Mouse (Mus musculus) liver, embryonic 14.5 days (tissue): ENCODE data around the gene Arhgap10. TPM values are rescaled to one million over a fixed set of nuclear protein-coding genes. Genes with fewer than 3 reads are reported as not detected.
"Not testable (repeated sequence)": the region's sequence is repeated elsewhere in the genome, so short reads cannot be mapped to it uniquely, and the experiment has no call there.

Source experiments
- ATAC-seq: fragments of 200-750 bp; cut with Nextera tagmentation; 2 replicates; pipeline ENCODE4 v1.8.0; 2017; ENCODE audit warnings: moderate number of reproducible peaks, mild to moderate bottlenecking, moderate library complexity; ENCODE audit not compliant: insufficient read depth
- DNase-seq, 3 experiments: peaks; one replicate each; pipeline ENCODE4 v3.0.0-alpha.2; 2012 to 2013; ENCODE audit warnings: low read depth in 3 of 3, low spot score in 3 of 3
- H3K27ac ChIP-seq: fragments of 300-500 bp; sonication (generic); 2 replicates; pipeline ENCODE4 v1.5.1; 2014; ENCODE audit warnings: moderate library complexity, mild to moderate bottlenecking, control low read depth, inconsistent platforms
- H3K27me3 ChIP-seq: fragments of 300-500 bp; sonication (generic); 2 replicates; pipeline ENCODE4 v1.6.1; 2014; ENCODE audit warnings: mild to moderate bottlenecking, low read length, moderate library complexity; ENCODE audit not compliant: control insufficient read depth, insufficient read depth
- H3K36me3 ChIP-seq: fragments of 300-500 bp; sonication (generic); replicated peaks from 2 replicates; pipeline ENCODE4 v1.6.1; 2014; ENCODE audit warnings: low read depth; ENCODE audit not compliant: control insufficient read depth, insufficient read depth
- H3K4me1 ChIP-seq, 2 experiments: fragments of 200-500 bp in 1 of 2; fragments of 300-500 bp in 1 of 2; sonication (generic) in 1 of 2; replicated peaks; 2 replicates each; pipeline ENCODE4 v1.6.1; 2012 to 2014; ENCODE audit warnings: antibody characterized with exemption in 1 of 2, inconsistent platforms in 1 of 2, low read length in 1 of 2; ENCODE audit not compliant: control insufficient read depth in 2 of 2, insufficient read depth in 2 of 2
- H3K4me2 ChIP-seq: fragments of 300-500 bp; sonication (generic); 2 replicates; pipeline ENCODE4 v1.6.1; 2014; ENCODE audit warnings: low read depth, mild to moderate bottlenecking, control low read depth, moderate library complexity
- H3K4me3 ChIP-seq, 2 experiments: fragments of 200-500 bp in 1 of 2; fragments of 300-500 bp in 1 of 2; sonication (generic) in 1 of 2; 2 replicates each; pipeline ENCODE4 v1.5.1; 2012 to 2014; ENCODE audit warnings: low read depth in 2 of 2, low read length in 2 of 2, mild to moderate bottlenecking in 2 of 2, control low read depth in 1 of 2, inconsistent platforms in 1 of 2, moderate library complexity in 1 of 2; ENCODE audit not compliant: insufficient read depth in 1 of 2
- H3K9ac ChIP-seq: fragments of 300-500 bp; sonication (generic); replicated peaks from 2 replicates; pipeline ENCODE4 v1.6.1; 2014; ENCODE audit warnings: mild to moderate bottlenecking, control low read depth, moderate library complexity
- H3K9me3 ChIP-seq: fragments of 300-500 bp; sonication (generic); 2 replicates; pipeline ENCODE4 v1.6.1; 2016; ENCODE audit warnings: low read length, mixed read lengths; ENCODE audit not compliant: control insufficient read depth
- CTCF ChIP-seq: IDR thresholded peaks from 2 replicates; pipeline ENCODE4 v1.5.1; 2016; ENCODE audit warnings: antibody characterized with exemption, low read depth, control low read depth
- EP300 ChIP-seq: IDR thresholded peaks from 2 replicates; pipeline ENCODE4 v1.6.1; 2016; ENCODE audit warnings: antibody characterized with exemption, low read depth
- WGBS: fragments of 180-500 bp; shearing (Covaris S2); extraction: QIAGEN DNeasy Blood & Tissue Kit; methylation state at CpG from one replicate; pipeline ENCODE4 v1.1.7; 2014; ENCODE audit not compliant: insufficient replicate concordance; 5-methylcytosine and 5-hydroxymethylcytosine counted together
- polyA plus RNA-seq, 2 experiments: library from polyadenylated mRNA; depleted of rRNA in 1 of 2; stranded (reverse) in 1 of 2; unstranded in 1 of 2; fragments of >200 nt; fragmentation: Nextera tagmentation in 1 of 2; extraction: Ambion mirVana in 1 of 2; gene quantifications; 2 replicates each; pipeline versions ENCODE4 v1.2.1 to v1.2.3; 2012 to 2014

Gene Arhgap10
- polyA plus RNA-seq, 2 experiments, result 4.6 TPM

DNA sequence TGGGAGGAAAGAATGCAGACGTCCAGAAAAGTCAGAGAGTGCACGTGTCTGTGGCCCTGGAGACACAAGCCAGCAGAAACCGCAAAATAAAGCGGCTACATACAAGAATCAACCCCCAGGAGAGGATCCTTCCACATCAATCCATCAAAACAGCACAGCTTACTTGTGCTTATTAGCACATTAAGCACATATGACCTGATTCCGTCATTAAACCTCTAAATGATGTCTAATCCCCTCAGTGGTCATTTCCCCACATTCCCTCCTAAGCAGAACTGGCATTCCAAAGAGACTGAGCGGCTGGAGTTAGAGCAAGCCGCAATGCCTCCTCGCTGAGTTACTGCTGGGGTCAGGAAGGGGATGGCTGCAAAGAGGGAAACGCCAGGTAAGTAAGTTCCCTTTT is 187.4 kb downstream of the Arhgap10 start:
- Histone ChIP-seq H3K27me3 (no peaks in the 10 kb centered on the region), H3K4me3 (no peak overlapping the region), H3K4me2 (no peak overlapping the region), H3K9me3 (no peaks in the 10 kb centered on the region), H3K27ac (no peak overlapping the region), H3K9ac (no peak overlapping the region), H3K4me1 (0 out of 4 replicates have a peak, but pooled peaks cover 0 to 2% of the 10 kb centered on the region in 2 experiments), H3K36me3 (no peaks in the 10 kb centered on the region)
- WGBS, result 73% methylated on average over 9 of the region's 9 CpGs
- ATAC-seq (no peak), DNase-seq (no peak)
- TF ChIP-seq EP300, result no peak
- TF ChIP-seq CTCF, result no peak

DNA sequence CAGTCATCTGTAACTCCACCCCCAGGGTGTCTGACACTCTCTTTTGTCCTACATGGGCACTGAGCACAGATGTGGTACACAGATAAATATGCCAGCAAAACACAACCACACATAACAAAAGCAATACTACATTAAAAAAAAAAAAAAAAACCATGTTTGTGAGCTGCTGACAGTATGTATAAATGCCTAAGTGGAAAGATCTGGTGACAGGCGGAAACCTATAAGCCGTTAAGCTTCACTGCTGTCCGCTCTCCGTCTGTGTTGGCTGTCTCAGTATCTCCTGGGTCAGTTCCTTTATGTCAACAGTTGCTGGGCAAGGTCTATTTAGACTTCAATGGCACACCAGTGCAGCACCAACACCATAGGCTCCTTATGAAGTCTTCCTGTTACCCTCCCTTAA is 188.0 kb downstream of the Arhgap10 start:
- H3K27ac ChIP-seq, result no peak overlapping the region
- DNase-seq, result no peak
- 0 out of 4 replicates have a peak, but pooled peaks cover 0 to 2% of the 10 kb centered on the region in 2 experiments for H3K4me1 ChIP-seq
- no peaks in the 10 kb centered on the region for H3K9me3 ChIP-seq
- WGBS, result 75% methylated on average over 4 of the region's 4 CpGs
- H3K36me3 ChIP-seq, result no peaks in the 10 kb centered on the region
- no peak overlapping the region for H3K9ac ChIP-seq
- H3K4me2 ChIP-seq, result no peak overlapping the region
- TF ChIP-seq EP300 (no peak), CTCF (no peak)
- H3K4me3 ChIP-seq, result no peak overlapping the region
- no peak for ATAC-seq
- no peaks in the 10 kb centered on the region for H3K27me3 ChIP-seq

GRCm38 (mm10) chr8:77328473-77328872 is 189.3 kb downstream of the Arhgap10 start:
- Histone ChIP-seq H3K36me3 (no peaks in the 10 kb centered on the region), H3K27me3 (no peaks in the 10 kb centered on the region), H3K9ac (no peak overlapping the region), H3K4me3 (no peak overlapping the region), H3K27ac (no peak overlapping the region), H3K4me2 (no peak overlapping the region), H3K4me1 (0 out of 4 replicates have a peak, but pooled peaks cover 0 to 2% of the 10 kb centered on the region in 2 experiments), H3K9me3 (no peaks in the 10 kb centered on the region)
- TF ChIP-seq EP300 (no peak), CTCF (no peak)
- 71% methylated on average over 8 of the region's 8 CpGs for WGBS
- ATAC-seq (no peak), DNase-seq (no peak)

DNA sequence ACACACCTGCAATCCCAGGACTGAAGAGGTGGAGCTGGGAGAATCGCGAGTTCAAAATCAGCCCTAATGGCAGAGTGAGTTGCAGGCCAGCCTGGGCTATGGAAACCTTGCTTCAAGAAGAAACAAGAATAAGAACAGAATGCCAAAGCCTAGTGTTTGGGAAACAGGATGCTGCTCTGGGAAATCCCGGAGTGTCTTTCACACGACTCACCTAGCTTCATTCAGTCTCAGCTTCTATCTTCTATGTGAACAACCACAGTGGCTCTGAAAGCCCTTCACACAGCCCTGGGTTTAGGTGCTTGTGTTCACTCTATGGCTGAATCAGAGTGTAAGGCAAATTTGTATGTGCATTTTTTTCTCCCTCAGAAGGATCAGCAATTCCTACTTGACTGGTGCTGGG is 190.4 kb downstream of the Arhgap10 start:
- Histone ChIP-seq H3K4me1 (0 out of 4 replicates have a peak, but pooled peaks cover 0 to 2% of the 10 kb centered on the region in 2 experiments), H3K27ac (no peak overlapping the region), H3K4me3 (no peak overlapping the region), H3K9ac (no peak overlapping the region), H3K4me2 (no peak overlapping the region), H3K9me3 (no peaks in the 10 kb centered on the region), H3K27me3 (no peaks in the 10 kb centered on the region), H3K36me3 (no peaks in the 10 kb centered on the region)
- TF ChIP-seq EP300 (no peak), CTCF (no peak)
- ATAC-seq (no peak), DNase-seq (no peak)
- 79% methylated on average over 4 of the region's 4 CpGs for WGBS

DNA sequence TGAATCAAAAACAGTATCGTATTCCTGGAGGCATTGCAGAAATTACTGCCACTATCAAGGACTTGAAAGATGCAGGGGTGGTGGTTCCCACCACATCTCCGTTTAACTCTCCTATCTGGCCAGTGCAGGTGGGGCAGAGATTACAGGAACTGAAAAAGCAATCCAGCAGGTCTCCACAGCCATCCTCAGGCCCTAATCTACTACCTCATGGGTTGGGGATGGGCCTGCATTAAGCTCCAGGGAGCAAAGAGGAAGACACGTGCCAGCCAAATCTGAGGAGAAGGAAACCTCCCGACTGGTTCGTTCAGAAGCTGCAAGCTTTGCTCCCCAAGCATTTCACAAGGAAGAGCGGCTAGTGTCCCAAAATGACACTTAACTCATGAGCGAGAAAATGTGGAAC is 195.0 kb downstream of the Arhgap10 start:
- not testable (repeated sequence) for DNase-seq, H3K4me2 ChIP-seq, H3K4me1 ChIP-seq, H3K4me3 ChIP-seq, H3K27me3 ChIP-seq, H3K9ac ChIP-seq, H3K36me3 ChIP-seq, H3K9me3 ChIP-seq, H3K27ac ChIP-seq, ATAC-seq
- WGBS, result 58% methylated on average over 6 of the region's 7 CpGs
